Mouse (Mus musculus) midbrain, embryonic 16.5 days (tissue): ENCODE results near the gene Spin1. TPM values are rescaled to one million over a fixed set of nuclear protein-coding genes. Genes with fewer than 3 reads are reported as not detected.

ENCODE experiments used
- ATAC-seq: fragments of 200-750 bp; cut with Nextera tagmentation; 2 replicates; pipeline ENCODE4 v1.8.0; 2017; ENCODE audit warnings: moderate TSS enrichment
- H3K27ac ChIP-seq: fragments of 300-500 bp; sonication (generic); 2 replicates; pipeline ENCODE4 v1.5.1; 2014; ENCODE audit warnings: mild to moderate bottlenecking, low read length, mixed read lengths
- H3K27me3 ChIP-seq: fragments of 300-500 bp; sonication (generic); 2 replicates; pipeline ENCODE4 v1.6.1; 2014; ENCODE audit warnings: low read depth, low read length, mixed read lengths; ENCODE audit not compliant: control insufficient read depth, insufficient read depth
- H3K36me3 ChIP-seq: fragments of 300-500 bp; sonication (generic); 2 replicates; pipeline ENCODE4 v1.6.1; 2014; ENCODE audit warnings: mild to moderate bottlenecking, low read length, moderate library complexity, mixed read lengths; ENCODE audit not compliant: control insufficient read depth, insufficient read depth
- H3K4me1 ChIP-seq: fragments of 300-500 bp; sonication (generic); 2 replicates; pipeline ENCODE4 v1.6.1; 2014; ENCODE audit warnings: mild to moderate bottlenecking, low read length, mixed read lengths; ENCODE audit not compliant: control insufficient read depth, insufficient read depth
- H3K4me2 ChIP-seq: fragments of 300-500 bp; sonication (generic); 2 replicates; pipeline ENCODE4 v1.6.1; 2014; ENCODE audit warnings: mild to moderate bottlenecking, low read length, mixed read lengths
- H3K4me3 ChIP-seq: fragments of 300-500 bp; sonication (generic); 2 replicates; pipeline ENCODE4 v1.5.1; 2014; ENCODE audit warnings: low read depth, mild to moderate bottlenecking, low read length, moderate library complexity, mixed read lengths
- H3K9ac ChIP-seq: fragments of 300-500 bp; sonication (generic); 2 replicates; pipeline ENCODE4 v1.6.1; 2014; ENCODE audit warnings: low read depth, low read length, mixed read lengths
- H3K9me3 ChIP-seq: fragments of 300-500 bp; sonication (generic); replicated peaks from 2 replicates; pipeline ENCODE4 v1.6.1; 2014; ENCODE audit warnings: mild to moderate bottlenecking, low read length, mixed read lengths; ENCODE audit not compliant: control insufficient read depth, poor library complexity, severe bottlenecking
- WGBS: fragments of 180-500 bp; shearing (Covaris S2); extraction: QIAGEN DNeasy Blood & Tissue Kit; methylation state at CpG from one replicate; pipeline ENCODE4 v1.1.7; 2014; 5-methylcytosine and 5-hydroxymethylcytosine counted together
- polyA plus RNA-seq: library from polyadenylated mRNA; unstranded; fragments of >200 nt; fragmentation: Nextera tagmentation; extraction: Ambion mirVana; gene quantifications from 2 replicates; pipeline ENCODE4 v1.2.1, GENCODE M21; 2015

Gene Spin1
- polyA plus RNA-seq, 1 experiment from 2014 or later: 181 TPM

GRCm38 (mm10) chr13:51137702-51138031, 37.0 kb downstream of the Spin1 start:
- ATAC-seq: 0 out of 2 replicates have a peak, but pooled peaks have one; percentile 47
- Histone ChIP-seq H3K36me3 (peaks cover 15% of the 10 kb centered on the region), H3K27ac (no peak overlapping the region)

DNA sequence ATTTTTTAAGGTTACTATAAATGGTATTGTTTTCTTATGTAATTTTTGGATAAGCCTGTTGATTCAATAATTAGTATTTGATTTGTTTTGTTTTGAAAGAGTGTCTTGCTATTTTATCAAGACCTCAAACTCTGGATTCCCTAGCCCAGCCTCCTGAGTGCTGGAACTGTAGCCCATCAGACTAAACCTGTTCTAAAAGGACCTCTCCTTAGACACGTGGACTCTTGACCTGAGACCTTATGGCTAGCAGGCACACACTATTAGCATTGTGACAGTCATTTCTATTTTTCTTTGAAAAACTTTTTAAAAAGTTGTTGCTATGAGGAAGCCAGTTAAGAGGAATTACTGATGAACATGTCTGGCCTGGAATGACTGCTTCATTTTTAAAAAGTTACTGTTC, 46.4 kb downstream of the Spin1 start:
- no peak overlapping the region for H3K4me2 ChIP-seq
- H3K27me3 ChIP-seq: no peaks in the 10 kb centered on the region
- H3K4me3 ChIP-seq: no peak overlapping the region
- 81% methylated on average over 1 of the region's 1 CpGs for whole genome bisulfite sequencing
- H3K4me1 ChIP-seq: no peaks in the 10 kb centered on the region
- no peak overlapping the region for H3K9ac ChIP-seq
- peaks cover 12% of the 10 kb centered on the region for H3K36me3 ChIP-seq
- H3K9me3 ChIP-seq: no peaks in the 10 kb centered on the region
- no peak for ATAC-seq
- H3K27ac ChIP-seq: no peak overlapping the region

More at GRCm38 (mm10) chr13:51137702-51138031, 37.0 kb downstream of the Spin1 start:
- Histone ChIP-seq H3K4me3 (no peak overlapping the region), H3K4me2 (no peak overlapping the region), H3K9ac (no peak overlapping the region), H3K4me1 (peaks cover 6% of the 10 kb centered on the region; the same call in 1 of the 2 replicates), H3K9me3 (no peaks in the 10 kb centered on the region), H3K27me3 (no peaks in the 10 kb centered on the region)

GRCm38 (mm10) chr13:51152966-51153669, 52.4 kb downstream of the Spin1 start:
- ATAC-seq: no peak

GRCm38 (mm10) chr13:51153670-51154030, 53.0 kb downstream of the Spin1 start:
- no peaks in the 10 kb centered on the region for H3K27me3 ChIP-seq
- no peaks in the 10 kb centered on the region for H3K9me3 ChIP-seq
- WGBS: 94% methylated on average over 4 of the region's 4 CpGs
- no peak overlapping the region for H3K27ac ChIP-seq
- no peak overlapping the region for H3K4me3 ChIP-seq
- H3K4me1 ChIP-seq: no peaks in the 10 kb centered on the region
- H3K4me2 ChIP-seq: no peak overlapping the region
- no peak for ATAC-seq
- no peak overlapping the region for H3K9ac ChIP-seq
- H3K36me3 ChIP-seq: peaks cover 8% of the 10 kb centered on the region; the same call in 1 of the 2 replicates

More at GRCm38 (mm10) chr13:51152966-51153669, 52.4 kb downstream of the Spin1 start:
- H3K36me3 ChIP-seq: peaks cover 8% of the 10 kb centered on the region; the same call in 1 of the 2 replicates
- no peaks in the 10 kb centered on the region for H3K27me3 ChIP-seq
- no peak overlapping the region for H3K4me3 ChIP-seq
- 81% methylated on average over 4 of the region's 4 CpGs for WGBS
- no peak overlapping the region for H3K9ac ChIP-seq
- no peak overlapping the region for H3K4me2 ChIP-seq
- no peaks in the 10 kb centered on the region for H3K9me3 ChIP-seq
- H3K4me1 ChIP-seq: no peaks in the 10 kb centered on the region
- H3K27ac ChIP-seq: no peak overlapping the region

DNA sequence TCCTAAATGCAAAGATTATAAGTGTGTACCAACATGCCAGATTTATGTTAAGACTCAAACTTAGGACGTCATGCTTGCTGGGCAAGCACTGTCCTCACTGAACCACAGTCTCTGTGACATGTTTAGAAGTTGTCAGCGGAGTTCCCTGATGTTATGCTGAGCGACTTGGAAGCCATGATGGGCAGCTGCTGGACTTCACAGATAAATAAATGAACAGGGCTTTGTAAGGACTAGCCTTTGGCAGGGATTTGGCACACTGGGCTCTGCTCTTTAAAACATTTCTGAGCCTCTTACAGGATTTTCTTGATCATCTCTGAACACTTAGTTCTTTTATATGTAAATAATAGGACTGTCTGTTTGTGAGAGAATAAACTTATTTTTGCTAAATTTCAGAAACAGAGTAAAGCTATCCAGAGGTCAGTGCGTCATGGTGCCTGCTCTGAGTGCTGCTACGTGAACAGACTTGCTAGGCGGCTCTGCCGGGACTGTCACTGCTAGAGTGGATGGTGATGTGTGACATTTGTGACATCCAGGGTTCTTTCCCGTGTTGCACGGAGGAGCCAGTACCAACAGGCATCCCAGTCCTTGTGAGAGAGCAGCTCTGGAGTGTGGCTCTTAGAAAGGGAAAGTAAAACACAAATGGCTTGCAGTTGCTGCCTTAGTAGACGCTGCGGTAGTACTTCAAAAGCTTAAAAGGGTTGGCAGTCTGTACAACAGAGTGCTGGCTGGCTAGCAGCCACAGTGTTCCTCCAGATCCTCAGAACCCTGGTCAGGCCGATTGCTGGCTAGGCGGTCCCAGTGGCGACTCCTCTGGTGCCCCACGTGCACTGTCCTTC, 54.7 kb downstream of the Spin1 start:
- H3K27ac ChIP-seq: no peak overlapping the region
- H3K27me3 ChIP-seq: no peaks in the 10 kb centered on the region
- WGBS: 84% methylated on average over 15 of the region's 15 CpGs
- H3K9me3 ChIP-seq: no peaks in the 10 kb centered on the region
- H3K9ac ChIP-seq: no peak overlapping the region
- 0 out of 2 replicates have a peak, but pooled peaks cover 4% of the 10 kb centered on the region for H3K36me3 ChIP-seq
- ATAC-seq: peak; percentile 37; the same call in 1 of the 2 replicates
- H3K4me3 ChIP-seq: no peak overlapping the region
- H3K4me2 ChIP-seq: no peak overlapping the region
- H3K4me1 ChIP-seq: no peaks in the 10 kb centered on the region

DNA sequence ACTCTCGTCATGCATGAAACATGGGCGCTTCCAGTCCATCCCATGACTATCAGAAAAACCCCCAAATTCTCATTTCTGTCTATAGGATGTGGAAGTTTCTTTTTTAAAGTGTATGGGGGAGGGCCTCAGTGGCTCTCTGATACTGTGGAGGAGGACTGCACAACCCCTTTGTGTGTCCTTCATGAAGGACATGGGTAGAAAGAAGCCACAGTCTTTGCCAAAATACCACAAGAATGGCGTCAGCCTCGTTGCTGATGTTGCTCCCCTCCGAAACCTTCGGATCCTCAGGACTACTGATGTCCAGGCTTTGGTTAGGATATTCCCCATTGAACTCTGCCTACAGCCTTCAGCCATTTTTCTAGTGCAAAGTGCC, 55.3 kb downstream of the Spin1 start:
- no peak overlapping the region for H3K9ac ChIP-seq
- H3K9me3 ChIP-seq: no peaks in the 10 kb centered on the region
- no peaks in the 10 kb centered on the region for H3K27me3 ChIP-seq
- H3K27ac ChIP-seq: no peak overlapping the region
- H3K4me3 ChIP-seq: no peak overlapping the region
- H3K4me2 ChIP-seq: no peak overlapping the region
- 96% methylated on average over 6 of the region's 6 CpGs for WGBS
- no peaks in the 10 kb centered on the region for H3K4me1 ChIP-seq
- 0 out of 2 replicates have a peak, but pooled peaks cover 3% of the 10 kb centered on the region for H3K36me3 ChIP-seq
- peak; percentile 10; the same call in 1 of the 2 replicates for ATAC-seq

GRCm38 (mm10) chr13:51157291-51157690, 56.6 kb downstream of the Spin1 start:
- Histone ChIP-seq H3K36me3 (0 out of 2 replicates have a peak, but pooled peaks cover 3% of the 10 kb centered on the region), H3K27me3 (no peaks in the 10 kb centered on the region), H3K27ac (no peak overlapping the region), H3K4me3 (no peak overlapping the region), H3K4me2 (no peak overlapping the region), H3K4me1 (peaks cover 2% of the 10 kb centered on the region; the same call in 1 of the 2 replicates), H3K9ac (no peak overlapping the region), H3K9me3 (no peaks in the 10 kb centered on the region)
- ATAC-seq: no peak
- 91% methylated on average over 3 of the region's 3 CpGs for WGBS

GRCm38 (mm10) chr13:51161672-51162071, 61.0 kb downstream of the Spin1 start:
- H3K9ac ChIP-seq: no peak overlapping the region
- no peaks in the 10 kb centered on the region for H3K9me3 ChIP-seq
- no peak overlapping the region for H3K4me2 ChIP-seq
- H3K36me3 ChIP-seq: no peaks in the 10 kb centered on the region
- peaks cover 2% of the 10 kb centered on the region; the same call in 1 of the 2 replicates for H3K4me1 ChIP-seq
- no peak for ATAC-seq
- 89% methylated on average over 2 of the region's 2 CpGs for WGBS
- no peak overlapping the region for H3K27ac ChIP-seq
- H3K4me3 ChIP-seq: no peak overlapping the region
- no peaks in the 10 kb centered on the region for H3K27me3 ChIP-seq

DNA sequence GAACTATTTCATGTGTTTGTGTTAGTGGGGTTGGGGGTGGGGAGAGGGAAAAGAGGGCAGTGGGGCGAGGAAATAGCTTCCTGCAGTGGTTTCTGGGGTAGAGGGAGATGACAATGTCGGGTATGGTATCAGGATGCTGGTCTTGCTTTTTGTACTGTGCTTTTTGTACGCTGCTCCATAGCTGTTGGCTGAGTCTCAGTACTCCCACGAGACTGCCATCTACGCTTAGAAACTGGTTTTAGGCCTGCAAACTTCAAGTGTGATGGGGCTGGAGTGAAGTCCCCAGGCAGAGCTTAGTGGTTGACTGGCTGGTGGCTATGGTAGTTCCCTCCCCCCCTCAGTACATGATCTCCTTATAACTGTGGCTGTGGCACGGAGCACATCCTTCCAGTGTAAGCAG, 61.6 kb downstream of the Spin1 start:
- WGBS: 80% methylated on average over 6 of the region's 6 CpGs
- Histone ChIP-seq H3K36me3 (no peaks in the 10 kb centered on the region), H3K9me3 (no peaks in the 10 kb centered on the region), H3K4me3 (no peak overlapping the region), H3K4me1 (peaks cover 2% of the 10 kb centered on the region; the same call in 1 of the 2 replicates), H3K9ac (no peak overlapping the region), H3K27ac (no peak overlapping the region), H3K27me3 (no peaks in the 10 kb centered on the region), H3K4me2 (no peak overlapping the region)
- ATAC-seq: no peak
